Mouse (Mus musculus) lung, postnatal 25 days (tissue): Measurements from ENCODE around the gene Syt5.

Experiments used
- DNase-seq: peaks from one replicate; pipeline ENCODE4 v3.0.0; 2022; ENCODE audit warnings: low spot score

Gene Syt5

DNA sequence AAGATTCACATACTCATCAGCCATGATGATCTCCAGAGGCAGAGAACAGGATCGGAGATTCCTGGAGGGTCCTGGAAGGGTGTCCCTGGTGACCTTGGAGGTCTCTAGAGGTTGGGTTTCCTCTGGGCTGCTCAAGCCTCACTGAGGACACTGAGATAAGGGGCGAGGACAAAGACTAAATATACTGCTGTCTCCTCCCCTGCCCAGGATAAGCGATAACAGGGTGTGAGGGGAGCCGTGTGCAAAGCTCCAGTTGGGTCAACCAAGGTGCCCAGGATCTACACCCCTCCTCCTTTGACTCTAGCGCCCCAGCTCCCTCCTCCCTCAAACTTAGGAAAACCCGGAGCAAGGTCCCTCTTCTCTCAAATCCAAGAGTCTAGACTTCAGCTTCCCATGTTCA lies 25.0 kb downstream of the Syt5 start:
- no peak for DNase-seq

DNA sequence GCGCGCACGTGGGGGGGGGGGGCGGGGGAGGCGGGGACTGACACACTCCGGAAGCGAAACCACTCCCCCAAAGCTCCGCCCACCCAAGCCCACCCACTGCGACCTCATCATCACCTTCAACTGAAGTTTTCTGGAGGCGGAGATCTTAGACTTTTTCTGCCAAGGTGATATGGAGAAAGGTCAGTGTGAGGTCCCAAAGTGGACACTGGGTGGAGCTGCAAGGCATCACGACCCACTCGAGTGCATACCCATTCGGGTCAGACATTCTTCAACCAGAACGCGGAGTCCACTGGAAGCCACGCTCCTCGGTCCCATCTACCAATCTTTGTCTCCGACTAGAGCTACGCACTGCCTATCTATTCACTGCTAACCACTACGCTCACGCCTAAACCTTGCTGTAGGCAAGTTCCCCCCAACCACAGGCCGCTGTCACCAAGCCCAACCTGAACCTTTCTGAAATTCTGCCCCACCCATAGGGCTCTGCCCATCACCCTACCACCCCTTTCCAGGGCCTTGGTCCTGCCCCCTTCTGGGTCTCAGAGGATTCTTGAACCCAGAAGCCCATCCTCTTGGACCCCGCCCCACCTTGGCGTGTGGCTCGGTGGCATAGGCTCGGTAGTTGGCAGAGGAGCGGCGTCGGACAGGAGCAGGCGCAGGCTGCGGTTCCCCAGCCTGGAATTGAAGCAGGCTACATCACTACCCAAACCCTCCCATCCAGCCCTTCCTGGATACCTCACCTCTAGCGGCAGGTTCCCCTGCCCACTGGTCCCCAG lies 25.9 kb downstream of the Syt5 start:
- DNase-seq, result no peak

- DNase-seq, result no peak
Observed at GRCm38 (mm10) chr7:4518487-4518886, 28.9 kb downstream of the Syt5 start.

GRCm38 (mm10) chr7:4516332-4517050 lies 30.9 kb downstream of the Syt5 start, which contains the start of gene Tnnt1:
Gene Tnnt1 (minus strand): TSS chr7:4516382.
- no peak for DNase-seq

GRCm38 (mm10) chr7:4515853-4516252 lies 31.5 kb downstream of the Syt5 start:
- no peak for DNase-seq

DNA sequence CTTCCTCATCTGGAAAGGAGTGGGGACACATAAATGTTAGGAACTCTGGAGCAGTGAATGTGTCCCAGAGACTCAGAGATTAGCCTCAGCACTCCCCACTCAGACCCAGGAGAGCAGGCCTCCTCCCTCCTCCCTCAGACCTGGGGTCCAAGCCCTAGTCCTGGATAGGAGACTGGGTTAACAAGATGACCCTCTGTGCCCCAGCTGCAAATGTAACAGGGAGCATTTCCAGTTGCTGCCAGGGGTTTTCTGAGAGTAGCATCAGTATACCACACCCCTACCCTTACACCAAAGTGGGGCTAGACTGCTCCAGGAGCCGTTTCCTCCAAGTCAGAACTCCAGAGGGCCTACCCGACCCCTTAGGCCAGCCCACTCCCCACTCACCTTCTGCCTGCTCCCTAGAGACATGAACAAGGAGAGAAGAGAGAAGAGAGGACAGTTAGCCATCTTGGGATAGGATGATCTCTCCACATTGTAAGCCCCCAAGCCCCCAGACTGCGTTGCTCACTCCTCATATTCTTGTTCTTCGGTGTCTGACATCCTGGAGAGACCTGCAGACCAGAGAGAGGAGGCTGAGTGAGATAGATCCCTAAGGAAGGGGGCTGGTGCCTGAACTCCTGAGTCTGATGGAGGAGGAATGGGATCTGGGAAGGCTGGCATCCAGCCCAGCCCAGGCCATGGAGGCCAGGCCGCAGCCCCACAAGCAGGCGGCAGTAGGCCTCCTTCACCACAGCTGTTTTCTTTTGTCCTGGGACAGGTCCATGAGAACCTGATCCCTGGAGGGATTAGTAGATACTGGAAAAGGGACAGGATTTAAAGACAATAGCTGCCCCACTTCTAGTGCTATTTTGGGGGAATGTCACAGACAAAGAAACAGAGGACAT lies 33.3 kb downstream of the Syt5 start:
- no peak for DNase-seq

DNA sequence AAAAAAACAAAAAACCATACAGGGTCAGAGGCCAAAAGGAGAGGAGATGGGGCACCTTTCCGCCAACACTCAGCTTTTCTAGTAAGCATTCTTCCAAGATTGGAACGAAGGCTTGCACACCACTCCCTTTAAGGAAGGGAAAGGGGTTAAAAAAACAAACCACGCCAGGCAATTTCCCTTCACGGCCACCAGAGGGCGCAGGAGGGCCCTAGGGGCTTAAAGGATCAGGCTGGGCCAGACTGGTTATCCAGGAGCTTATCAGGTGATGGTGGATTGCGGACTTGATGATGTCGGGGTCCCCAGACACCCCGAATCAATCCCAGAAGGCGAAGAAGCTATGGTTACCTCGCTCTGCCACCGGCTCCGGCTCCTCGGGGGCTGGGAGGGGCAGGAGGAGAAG lies 34.1 kb downstream of the Syt5 start:
- peak; percentile 50 for DNase-seq

DNA sequence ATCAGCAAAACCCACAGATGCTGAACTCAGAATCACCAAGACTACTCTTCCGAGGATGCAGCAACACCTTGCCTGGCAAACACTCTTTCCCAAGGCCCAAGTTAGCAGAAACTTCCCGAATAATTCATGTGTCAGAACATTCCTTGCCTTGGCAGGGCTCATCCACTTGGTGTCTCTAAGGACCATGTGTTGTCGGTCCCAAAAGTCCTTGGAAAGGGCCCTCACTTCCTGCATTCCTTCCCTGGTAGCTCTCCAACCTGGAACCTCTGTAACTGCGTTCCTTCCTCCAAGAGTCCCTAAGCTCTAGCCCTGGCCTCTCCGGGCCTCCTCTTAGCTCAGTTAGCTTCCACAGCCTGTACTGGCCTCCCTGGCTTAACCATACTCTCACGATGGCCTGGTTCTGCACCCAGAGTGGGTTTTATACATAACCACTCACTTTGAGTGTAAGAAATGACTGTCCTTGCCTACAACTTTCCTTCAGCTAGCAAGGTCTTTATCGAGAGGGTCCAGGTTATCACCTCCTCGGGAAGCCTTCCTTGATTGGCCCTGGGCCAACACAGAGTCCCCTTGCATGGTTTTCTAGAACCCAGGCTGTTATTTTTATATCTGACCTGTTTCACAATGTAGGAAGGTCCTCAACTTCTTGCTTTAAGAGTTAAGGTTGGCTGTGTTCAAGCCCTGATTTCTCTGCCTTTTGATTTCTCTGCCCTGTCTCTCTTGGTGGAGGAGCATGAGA lies 35.7 kb downstream of the Syt5 start:
- DNase-seq, result peak; percentile 41

- peak; percentile 87 for DNase-seq
Observed at GRCm38 (mm10) chr7:4509863-4510608, 37.3 kb downstream of the Syt5 start.

DNA sequence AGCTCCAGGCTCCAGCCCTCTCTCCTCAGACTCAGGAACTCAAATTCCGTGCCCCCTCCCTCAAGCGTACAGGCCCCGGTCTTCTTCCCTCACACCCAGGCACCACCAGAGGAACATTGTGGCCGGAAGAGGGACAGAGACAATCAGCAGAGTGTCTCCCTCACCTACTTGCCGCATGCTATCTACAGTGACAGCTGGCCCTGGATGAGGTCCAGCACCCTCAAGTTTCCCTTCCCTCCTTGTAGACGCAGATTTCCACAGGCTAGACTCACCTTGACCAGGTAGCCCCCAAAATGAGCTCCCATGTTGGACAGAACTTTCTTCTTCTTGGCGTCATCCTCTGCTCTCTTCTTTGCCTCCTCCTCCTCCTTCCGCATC lies 38.6 kb downstream of the Syt5 start:
- no peak for DNase-seq

- no peak for DNase-seq
Observed at GRCm38 (mm10) chr7:4508062-4508738, 39.1 kb downstream of the Syt5 start.

DNA sequence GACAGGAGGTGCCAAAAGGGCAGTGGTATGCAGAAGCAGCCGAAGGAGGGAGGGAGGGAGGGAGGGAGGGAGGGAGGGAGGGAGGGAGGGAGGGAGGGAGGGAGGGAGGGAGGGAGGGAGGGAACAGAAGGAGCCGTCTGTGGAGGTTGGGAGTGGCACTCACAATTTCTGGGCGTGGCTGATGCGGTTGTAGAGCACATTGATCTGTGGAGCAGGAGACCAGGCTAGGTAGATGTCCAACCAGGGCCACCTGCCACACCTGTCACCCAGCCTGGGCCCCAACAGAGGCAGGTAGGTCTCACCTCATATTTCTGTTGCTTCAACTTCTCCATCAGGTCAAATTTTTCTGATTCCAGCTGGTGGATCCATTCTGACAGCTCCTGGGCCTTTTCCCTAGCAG lies 40.1 kb downstream of the Syt5 start:
- DNase-seq, result no peak

DNA sequence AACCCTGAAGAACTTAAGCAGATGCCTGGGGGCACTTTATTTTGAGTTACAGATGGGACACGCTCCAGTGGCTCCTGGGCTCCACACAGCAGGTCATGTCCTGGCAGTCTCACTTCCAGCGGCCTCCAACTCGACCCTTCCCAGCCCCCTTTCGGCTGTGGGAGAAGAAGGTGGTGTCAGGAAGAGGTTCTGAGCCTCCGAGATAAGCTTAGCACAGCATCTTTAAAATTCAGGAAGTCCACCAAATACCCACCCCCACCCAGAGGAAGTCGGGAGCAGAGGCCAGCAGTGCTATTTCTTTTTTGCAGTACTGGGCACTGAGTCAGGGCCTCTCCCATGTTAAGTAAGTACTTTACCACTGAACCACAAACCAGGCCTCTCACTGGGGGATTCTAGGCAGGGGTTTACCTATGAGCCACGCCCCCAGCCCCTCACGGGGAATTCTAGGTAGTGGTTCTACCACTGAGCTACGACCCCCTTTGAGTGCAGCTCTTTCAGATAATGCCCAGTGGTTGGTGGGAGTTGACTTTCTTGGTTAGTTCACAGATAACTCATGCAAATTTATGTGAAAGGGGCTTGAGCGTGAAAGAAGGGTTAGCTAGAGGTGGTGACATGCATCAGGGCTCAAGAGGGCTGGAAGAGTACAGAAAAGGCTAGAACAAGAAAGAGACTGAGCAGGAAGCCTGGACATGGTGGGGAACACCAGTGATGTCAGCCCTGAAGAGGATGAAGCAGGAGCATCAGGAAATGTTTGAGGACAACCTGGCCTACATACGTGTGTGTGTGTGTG lies 42.5 kb downstream of the Syt5 start:
- no peak for DNase-seq

DNA sequence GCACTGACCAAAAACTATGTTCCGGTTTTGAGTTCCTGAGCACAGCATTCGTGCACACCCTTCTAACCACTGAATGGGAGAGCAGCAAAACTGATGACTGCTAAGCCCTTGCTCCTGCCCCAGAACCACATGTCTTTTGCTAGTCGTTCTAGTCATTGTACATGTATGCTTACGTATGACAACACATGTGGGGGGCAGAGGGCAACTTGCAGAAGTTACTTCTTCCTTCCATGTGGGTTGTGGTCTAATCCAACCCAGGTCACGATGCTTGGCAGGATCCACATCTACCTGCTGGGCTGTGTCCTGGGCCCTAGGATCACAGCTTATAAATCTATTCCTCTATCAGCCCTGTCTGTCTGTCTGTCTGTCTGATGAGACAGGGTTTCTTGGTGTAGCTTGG lies 43.5 kb downstream of the Syt5 start:
- DNase-seq, result no peak

GRCm38 (mm10) chr7:4503100-4503499 lies 44.2 kb downstream of the Syt5 start:
- no peak for DNase-seq

DNA sequence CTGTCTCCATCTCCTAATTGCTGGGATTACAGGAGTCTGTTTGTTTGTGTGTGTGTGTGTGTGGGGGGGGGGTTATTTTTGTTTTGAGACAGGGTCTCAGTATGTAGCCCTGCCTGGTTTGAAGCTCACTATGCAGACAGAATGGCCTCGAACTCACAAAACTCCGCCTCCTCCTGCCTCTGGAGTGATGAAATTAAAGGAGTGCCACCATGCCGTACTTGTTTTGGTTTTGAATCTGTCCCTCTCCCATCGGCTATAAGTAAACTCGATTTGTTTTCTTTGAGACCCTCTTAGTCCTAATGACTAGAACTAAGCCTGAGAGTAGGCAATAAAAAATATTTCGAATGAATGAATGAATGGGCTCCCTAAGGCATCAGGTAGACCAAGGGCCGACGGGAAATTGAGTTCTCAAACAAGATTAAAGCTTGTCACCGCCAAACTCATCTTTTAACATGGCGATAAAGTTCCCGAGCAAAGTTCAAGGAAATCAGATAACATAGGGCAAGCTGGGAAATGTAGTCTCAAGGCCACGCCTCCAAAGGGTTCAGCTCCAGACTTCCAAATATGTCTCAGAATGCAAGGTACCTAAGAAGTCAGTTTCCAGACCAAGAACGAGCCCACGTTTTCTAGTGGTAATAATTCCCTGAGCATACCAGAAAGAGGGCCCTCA lies 44.8 kb downstream of the Syt5 start:
- peak; percentile 73 for DNase-seq

DNA sequence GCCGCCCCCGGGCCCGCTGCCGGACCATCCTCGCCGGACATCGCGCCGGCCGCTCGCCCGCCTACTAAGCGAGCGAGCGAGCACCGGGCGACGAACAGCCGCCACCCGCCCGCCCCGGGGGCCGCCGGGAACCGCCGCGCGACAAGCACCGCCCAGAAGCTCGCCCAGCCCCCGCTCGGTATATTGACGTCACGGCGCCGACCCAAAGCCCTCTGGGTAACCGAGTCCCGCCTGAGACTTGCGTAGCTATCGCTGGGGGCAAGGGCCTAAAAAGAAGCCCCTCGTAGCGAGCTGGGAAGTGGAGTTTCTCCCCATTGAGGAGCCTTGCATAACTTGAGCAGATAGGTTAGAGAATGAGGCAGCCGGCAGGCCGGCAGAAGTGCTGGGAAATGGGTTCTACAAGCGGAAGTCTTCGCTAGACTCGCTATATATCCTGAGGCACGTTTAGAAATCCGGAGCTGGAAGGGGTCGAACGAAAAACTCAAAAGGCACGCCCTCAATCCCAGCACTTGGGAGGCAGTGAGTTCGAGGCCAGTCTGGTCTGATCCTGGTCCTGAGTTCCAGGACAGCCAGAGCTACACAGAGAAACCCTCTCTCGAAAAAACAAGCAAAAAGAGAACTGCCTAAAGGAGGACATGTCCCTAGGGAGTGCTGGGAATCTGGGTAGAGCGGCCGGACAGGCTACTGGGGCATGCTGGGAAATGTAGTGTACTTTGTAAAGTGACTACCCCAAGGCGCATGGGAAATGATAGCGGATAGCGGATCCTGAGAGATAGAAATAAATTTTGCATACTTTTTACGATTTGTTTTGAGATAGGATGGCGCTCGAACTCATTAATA lies 45.6 kb downstream of the Syt5 start, which contains the start of gene Ppp1r12c:
TSS of gene Ppp1r12c (minus strand) at position 123 of the 840 bp plus-strand sequence.
- peak; percentile 96 for DNase-seq

DNA sequence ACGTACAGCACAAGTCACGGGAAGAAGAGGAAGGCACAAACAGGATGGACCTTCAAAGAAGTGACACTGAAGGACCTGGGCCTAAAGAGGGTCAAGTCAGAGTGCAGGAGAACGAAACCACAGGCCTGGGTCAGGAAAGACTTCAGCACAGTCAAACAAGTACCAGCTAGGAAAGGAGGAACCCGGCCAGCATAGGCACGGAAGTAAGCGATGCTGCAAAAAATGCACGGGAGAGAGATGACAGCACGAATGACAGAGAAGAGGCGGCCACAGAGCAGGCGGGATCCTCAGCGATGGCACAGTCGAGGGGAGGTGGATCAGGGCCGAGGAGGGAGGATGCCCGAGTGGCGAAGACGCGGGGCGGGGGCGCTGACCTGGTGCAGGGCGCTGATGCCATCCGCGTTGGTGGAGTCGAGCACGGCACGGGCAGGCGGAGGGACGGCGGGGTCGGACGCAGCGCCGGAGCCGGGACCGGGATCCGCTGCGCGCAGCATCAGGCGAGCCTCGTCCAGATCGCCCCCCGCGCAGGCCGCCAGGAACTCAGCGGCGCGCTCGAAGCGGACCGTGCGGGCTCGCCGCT lies 46.4 kb downstream of the Syt5 start:
- DNase-seq, result peak; percentile 47
